Mouse (Mus musculus): ENCODE results near the gene Epsti1.

The Epsti1 gene

DNA sequence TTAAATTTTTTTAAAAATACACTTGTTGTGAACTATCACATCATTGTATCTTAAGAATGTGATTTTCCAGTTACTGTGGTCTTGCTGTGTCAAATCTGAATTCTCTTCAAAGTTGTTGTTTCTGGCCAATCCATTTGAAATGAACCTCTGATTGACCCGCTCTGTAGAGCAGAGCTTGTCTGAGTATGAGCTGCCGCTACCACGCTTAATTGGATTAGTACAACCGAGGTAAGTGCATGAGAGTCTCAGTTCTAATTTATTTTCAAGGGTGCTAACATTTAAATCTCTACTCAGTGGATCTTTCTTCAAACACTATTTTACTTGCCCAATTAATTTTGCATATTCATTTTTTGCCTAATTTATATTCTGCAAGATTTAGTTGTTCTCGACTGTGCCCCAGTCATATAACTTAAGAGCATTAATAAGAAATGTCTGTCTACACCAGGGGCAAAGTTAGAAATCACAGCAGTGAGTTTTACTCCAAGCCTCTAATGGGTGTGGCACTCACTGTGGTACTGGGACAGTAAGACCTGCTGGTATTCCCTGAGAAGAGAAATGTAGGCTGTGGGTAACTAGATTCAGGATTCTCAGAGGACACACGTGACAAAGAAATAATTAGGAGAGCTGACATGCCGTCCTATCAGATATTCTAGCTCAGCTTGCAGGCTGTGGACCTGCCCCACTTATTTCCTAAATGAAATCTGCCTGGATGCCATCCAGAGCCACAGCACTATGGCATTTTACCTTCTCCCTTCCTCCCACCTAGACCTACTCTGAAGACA is 111.7 kb downstream of the Epsti1 start:
- DNase-seq, result no peak

DNA sequence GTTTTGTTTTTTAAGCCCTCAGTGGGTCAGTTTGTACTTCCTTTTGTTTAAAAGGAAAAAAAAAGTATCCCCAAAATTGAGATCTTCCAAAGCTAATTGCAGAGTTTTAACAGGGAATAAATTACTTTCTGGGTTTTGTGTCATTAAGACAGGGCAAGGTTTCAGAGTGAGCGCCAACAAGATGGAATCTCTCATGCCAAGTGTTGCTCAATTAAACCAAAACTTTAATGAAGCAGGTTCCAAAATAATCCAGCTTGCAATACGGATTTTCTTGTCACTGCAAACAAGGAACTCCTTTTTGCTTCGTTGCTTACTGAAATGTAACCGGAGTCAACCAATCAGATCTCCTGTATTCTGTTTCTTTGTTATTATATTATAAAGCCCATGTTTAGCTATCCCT is 112.4 kb downstream of the Epsti1 start:
- no peak for DNase-seq

DNA sequence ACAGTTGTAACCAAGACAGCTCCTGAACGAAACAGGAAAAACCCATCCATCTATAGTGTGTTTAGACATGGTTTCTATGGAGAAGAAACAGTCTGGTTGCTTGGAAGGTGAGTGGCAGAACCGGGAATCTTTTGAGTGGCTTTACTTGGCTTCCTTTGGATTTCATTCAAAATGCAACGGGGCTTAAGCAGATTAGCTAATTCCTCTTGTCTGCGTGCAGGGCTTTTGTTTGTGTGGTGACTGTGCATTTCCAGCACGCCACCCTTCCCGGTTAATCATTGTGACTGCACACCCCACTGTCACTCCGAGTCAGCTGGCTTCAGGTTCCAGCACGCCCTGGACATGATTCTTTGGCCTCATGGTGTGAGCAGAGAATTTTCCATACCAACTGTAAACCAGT is 115.9 kb downstream of the Epsti1 start:
- DNase-seq, result no peak

- DNase-seq, result no peak
These were observed 134.8 kb downstream of the Epsti1 start for GRCm38 (mm10) chr14:78038876-78039275.

DNA sequence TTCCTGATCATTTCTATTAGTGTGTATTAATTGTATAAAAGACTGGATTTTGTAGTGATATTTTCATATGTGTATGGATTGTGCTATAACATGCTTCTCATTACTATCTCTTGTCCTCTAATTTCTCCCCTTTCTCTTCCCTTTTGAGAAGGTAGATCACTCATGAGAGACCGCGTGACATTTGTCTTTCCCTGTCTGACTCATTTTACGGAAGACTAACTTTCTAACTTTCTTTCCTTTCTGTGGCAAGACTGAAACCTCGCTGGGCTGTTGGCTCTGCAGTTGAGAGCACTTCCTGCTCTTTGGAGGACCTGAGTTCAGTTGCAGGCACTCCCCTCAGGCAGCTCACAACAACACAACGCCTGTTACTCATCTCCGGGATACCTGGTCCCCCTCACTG is 136.6 kb downstream of the Epsti1 start:
- no peak for DNase-seq

DNA sequence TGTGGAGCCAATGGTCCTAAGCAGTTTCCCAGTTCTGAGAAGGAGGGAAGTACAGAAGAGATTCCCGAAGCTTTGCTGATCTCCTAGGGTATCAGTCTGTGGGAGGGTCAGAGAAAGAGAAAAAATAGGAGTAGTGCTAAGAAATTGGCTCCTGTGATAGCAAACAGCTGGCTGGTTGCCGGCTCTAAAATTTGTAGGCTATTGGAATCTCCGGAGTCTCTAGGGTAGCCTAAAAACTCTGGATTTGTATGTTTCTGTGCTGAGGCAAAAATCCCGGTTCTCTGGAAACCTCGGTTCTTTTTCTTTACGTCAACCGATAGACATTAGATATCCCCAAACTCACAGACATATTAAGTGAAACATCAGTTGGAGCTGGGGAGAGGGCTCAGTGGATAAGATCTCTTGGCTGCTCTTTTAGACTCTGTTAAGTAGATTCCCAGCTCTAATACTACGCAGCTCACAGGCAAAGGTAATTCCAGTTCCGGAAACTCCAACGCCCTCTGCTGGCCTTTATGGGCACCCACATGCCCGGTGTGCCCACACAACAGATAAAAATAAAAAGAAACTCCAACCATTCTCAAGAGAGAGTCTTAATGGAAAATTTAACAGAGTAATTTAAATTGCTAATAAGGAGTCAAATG is 138.0 kb downstream of the Epsti1 start:
- no peak for DNase-seq

DNA sequence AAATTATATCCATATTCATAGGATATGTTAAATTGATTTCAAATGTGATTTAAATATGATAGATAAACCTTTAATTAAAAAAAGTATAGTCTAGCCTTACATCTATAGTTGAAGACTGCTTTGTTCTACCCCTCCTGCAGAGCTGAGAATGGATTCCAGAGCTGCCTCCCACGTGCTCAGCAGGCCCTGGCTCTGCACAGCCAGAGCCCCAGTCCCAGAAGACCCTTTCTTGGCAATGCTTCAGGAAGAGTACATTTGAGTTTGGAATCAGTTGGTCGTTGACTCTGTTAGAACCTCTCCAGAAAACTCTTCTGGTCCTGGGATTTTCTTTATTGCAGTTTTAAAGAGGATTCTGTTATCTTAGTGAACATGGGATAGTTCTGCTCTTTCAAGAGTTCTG is 139.0 kb downstream of the Epsti1 start:
- no peak for DNase-seq

DNA sequence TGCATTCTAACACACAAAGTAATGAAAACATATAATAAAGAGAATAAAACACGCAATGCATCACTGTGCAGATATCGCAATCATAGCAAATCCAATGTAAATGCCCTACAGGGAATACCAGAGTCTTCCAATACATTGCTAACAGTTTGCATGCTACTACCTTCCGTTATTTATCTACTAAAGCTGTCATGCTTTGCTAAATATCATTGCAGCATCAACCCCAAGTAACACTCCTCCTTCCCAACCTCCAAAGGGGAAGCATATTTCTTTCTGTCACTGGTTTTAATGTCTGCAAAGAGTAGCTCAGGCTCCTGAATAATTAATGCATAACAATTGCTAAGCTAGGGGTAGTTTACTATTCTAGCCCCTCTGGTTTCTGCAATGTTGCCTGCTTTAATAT is 144.2 kb downstream of the Epsti1 start:
- no peak for DNase-seq

- no peak for DNase-seq
These were observed 144.6 kb downstream of the Epsti1 start for GRCm38 (mm10) chr14:78048674-78049073.

Data from embryo, embryonic 11 days (tissue).